11 mouse cellular contexts compared by ENCODE assay signal in genomic region chr17:27385513-27386261, GRCm38 (mm10).
DNase-seq lines count a peak whose midpoint lies in the region; ATAC-seq and TF ChIP-seq lines count a peak whose summit lies in the region.
"Had no signal": no experiment of that assay in that cellular context is flagged by ENCODE, and none has a peak within 500 bp of the region (broad histone marks: within the 10 kb centered on the region; RNA-seq: fewer than 3 reads in every experiment).

No protein-coding gene starts in this region.

- H3K4me1 ChIP-seq in hindbrain, embryonic 10.5 days (replicated peaks), result peaks cover 38% of the 10 kb centered on the region
- H3K4me1 ChIP-seq in hindbrain, postnatal 0 days (ENCODE audit: insufficient read depth, low read length), result peaks cover 5% of the 10 kb centered on the region; the same call in 1 of the 2 replicates
- peaks cover 15% of the 10 kb centered on the region for H3K4me1 ChIP-seq in neural tube, embryonic 12.5 days
- peaks cover 23% of the 10 kb centered on the region for H3K4me1 ChIP-seq in limb, embryonic 10.5 days

- 0 out of 2 replicates have a peak, but pooled peaks cover 7% of the 10 kb centered on the region for H3K27me3 ChIP-seq in hindbrain, embryonic 10.5 days (ENCODE audit: insufficient read depth, poor library complexity, severe bottlenecking)
- no peaks in the 10 kb centered on the region for H3K27me3 ChIP-seq in hindbrain, postnatal 0 days (ENCODE audit: insufficient read depth, low read length)
- 0 out of 2 replicates have a peak, but pooled peaks cover 3% of the 10 kb centered on the region for H3K27me3 ChIP-seq in neural tube, embryonic 12.5 days (replicated peaks)
- H3K27me3 ChIP-seq in limb, embryonic 10.5 days (ENCODE audit: low read depth, poor library complexity, severe bottlenecking), result peaks cover 4% of the 10 kb centered on the region; the same call in 1 of the 2 replicates
- H3K27me3 ChIP-seq: lung, embryonic 15.5 days had no signal

- no peak for ATAC-seq in hindbrain, postnatal 0 days
- no peak for ATAC-seq in neural tube, embryonic 12.5 days (ENCODE audit: low FRiP score, low read depth)
- ATAC-seq in monocyte, adult 5-6 weeks (replicated peaks; ENCODE audit: insufficient number of reproducible peaks, low FRiP score, low TSS enrichment, poor library complexity, severe bottlenecking), result no peak

- H3K27ac ChIP-seq in hindbrain, embryonic 10.5 days, result peak overlapping the region; percentile 77
- no peak overlapping the region for H3K27ac ChIP-seq in hindbrain, postnatal 0 days
- H3K27ac ChIP-seq in neural tube, embryonic 12.5 days, result no peak overlapping the region
- peak overlapping the region; percentile 66; the same call in 1 of the 2 replicates for H3K27ac ChIP-seq in limb, embryonic 10.5 days
- H3K27ac ChIP-seq: lung, embryonic 15.5 days had no signal

- H3K9me3 ChIP-seq in hindbrain, embryonic 10.5 days, result no peaks in the 10 kb centered on the region
- H3K9me3 ChIP-seq in hindbrain, postnatal 0 days (ENCODE audit: low read length), result no peaks in the 10 kb centered on the region
- no peaks in the 10 kb centered on the region for H3K9me3 ChIP-seq in neural tube, embryonic 12.5 days
- 0 out of 2 replicates have a peak, but pooled peaks cover 2% of the 10 kb centered on the region for H3K9me3 ChIP-seq in limb, embryonic 10.5 days (replicated peaks)
- H3K9me3 ChIP-seq: lung, embryonic 15.5 days had no signal

- no peak overlapping the region for H3K9ac ChIP-seq in hindbrain, postnatal 0 days (replicated peaks; ENCODE audit: low read length)
- H3K9ac ChIP-seq in neural tube, embryonic 12.5 days, result no peak overlapping the region
- H3K9ac ChIP-seq: lung, embryonic 15.5 days had no signal

- DNase-seq in hindbrain, embryonic 10.5 days (ENCODE audit: low spot score), result no peak
- DNase-seq in hindbrain, postnatal 0 days (ENCODE audit: low spot score), result no peak
- DNase-seq in neural tube, embryonic 10.5 days (ENCODE audit: extremely low spot score, low spot score), result no peak
- no peak for DNase-seq in limb, embryonic 10.5 days (ENCODE audit: low spot score)
- no peak for DNase-seq in adrenal gland, adult (ENCODE audit: inconsistent age in 2 of 2, low spot score in 1 of 2)
- DNase-seq: adrenal gland, adult 2 months; cerebellum, adult 9-11 months; layer of hippocampus, adult 9-11 months had no signal

- WGBS in hindbrain, embryonic 10.5 days, result 38% methylated on average over 17 of the region's 17 CpGs
- 54% methylated on average over 17 of the region's 17 CpGs for WGBS in hindbrain, postnatal 0 days
- 33% methylated on average over 17 of the region's 17 CpGs for WGBS in neural tube, embryonic 12.5 days
- 34% methylated on average over 17 of the region's 17 CpGs for WGBS in limb, embryonic 10.5 days

- no peak overlapping the region for H3K4me2 ChIP-seq in hindbrain, postnatal 0 days (ENCODE audit: low read depth, low read length)
- peak overlapping the region; percentile 17; the same call in 1 of the 2 replicates for H3K4me2 ChIP-seq in neural tube, embryonic 12.5 days (replicated peaks)
- H3K4me2 ChIP-seq: lung, embryonic 15.5 days had no signal

- no peaks in the 10 kb centered on the region for H3K36me3 ChIP-seq in hindbrain, embryonic 10.5 days
- H3K36me3 ChIP-seq in hindbrain, postnatal 0 days (ENCODE audit: insufficient read depth, low read length), result no peaks in the 10 kb centered on the region
- H3K36me3 ChIP-seq in neural tube, embryonic 12.5 days, result no peaks in the 10 kb centered on the region
- no peaks in the 10 kb centered on the region for H3K36me3 ChIP-seq in limb, embryonic 10.5 days
- H3K36me3 ChIP-seq: lung, embryonic 15.5 days had no signal

- TF ChIP-seq CTCF in hindbrain, postnatal 0 days (IDR thresholded peaks at IDR 0.05; ENCODE audit: low read depth), result no peak

- 0 out of 2 replicates have a peak overlapping the region, but pooled peaks have one; percentile 2 for H3K4me3 ChIP-seq in hindbrain, embryonic 10.5 days
- H3K4me3 ChIP-seq in hindbrain, postnatal 0 days (ENCODE audit: low read length), result no peak overlapping the region
- no peak overlapping the region for H3K4me3 ChIP-seq in neural tube, embryonic 12.5 days
- H3K4me3 ChIP-seq in limb, embryonic 10.5 days, result peak overlapping the region; percentile 30
- H3K4me3 ChIP-seq: lung, embryonic 15.5 days had no signal

Comparison
In these comparisons a context has a peak if more than half of its experiments do, and no peak if none do; other contexts are left out.
1. H3K27ac ChIP-seq: peak in hindbrain, embryonic 10.5 days (single experiment) and limb, embryonic 10.5 days (single experiment); none in hindbrain, postnatal 0 days (single experiment) and neural tube, embryonic 12.5 days (single experiment).
2. H3K4me3 ChIP-seq: peak in hindbrain, embryonic 10.5 days (single experiment) and limb, embryonic 10.5 days (single experiment); none in hindbrain, postnatal 0 days (single experiment) and neural tube, embryonic 12.5 days (single experiment).